Mouse (Mus musculus) c-Kit-positive CD71-negative TER-119-negative erythroid progenitor cells, embryonic 14.5 days (primary cell): ENCODE measurements around the gene Wdr41.

Experiments used
- DNase-seq: peaks from one replicate; pipeline ENCODE4 v3.0.0-alpha.2; 2013; ENCODE audit warnings: low read depth

Wdr41 gene

GRCm38 (mm10) chr13:95034715-95035114, 58.6 kb downstream of the Wdr41 start:
- no peak for DNase-seq

GRCm38 (mm10) chr13:95038200-95038599, 62.1 kb downstream of the Wdr41 start:
- no peak for DNase-seq

- DNase-seq: no peak
Observed at GRCm38 (mm10) chr13:95040140-95040738, 64.1 kb downstream of the Wdr41 start.

- no peak for DNase-seq
Observed at GRCm38 (mm10) chr13:95044108-95044507, 68.0 kb downstream of the Wdr41 start.

- DNase-seq: no peak
Observed at GRCm38 (mm10) chr13:95050398-95050797, 74.3 kb downstream of the Wdr41 start.

- DNase-seq: no peak
Observed at GRCm38 (mm10) chr13:95052421-95052820, 76.3 kb downstream of the Wdr41 start.

- DNase-seq: no peak
Observed at GRCm38 (mm10) chr13:95055742-95056388, 79.7 kb downstream of the Wdr41 start.

GRCm38 (mm10) chr13:95056501-95057280, 80.5 kb downstream of the Wdr41 start:
- no peak for DNase-seq

- no peak for DNase-seq
Observed at GRCm38 (mm10) chr13:95058885-95059284, 82.7 kb downstream of the Wdr41 start.

- no peak for DNase-seq
Observed at GRCm38 (mm10) chr13:95063390-95064017, 87.4 kb downstream of the Wdr41 start.

GRCm38 (mm10) chr13:95067854-95068253, 91.7 kb downstream of the Wdr41 start:
- no peak for DNase-seq

- DNase-seq: no peak
Observed at GRCm38 (mm10) chr13:95070268-95070667, 94.1 kb downstream of the Wdr41 start.
